Mouse (Mus musculus) neutrophil, adult 59 days (primary cell): ENCODE measurements around the gene Anapc15-ps. TPM values are rescaled to one million over a fixed set of nuclear protein-coding genes. Genes with fewer than 3 reads are reported as not detected.

Experiments used
- total RNA-seq, 2 experiments: library from RNA; stranded (reverse); gene quantifications; 1 replicate in 1 of 2; 2 replicates in 1 of 2; pipeline ENCODE4 v1.2.4; 2023

Anapc15-ps gene
- total RNA-seq: not detected

DNA sequence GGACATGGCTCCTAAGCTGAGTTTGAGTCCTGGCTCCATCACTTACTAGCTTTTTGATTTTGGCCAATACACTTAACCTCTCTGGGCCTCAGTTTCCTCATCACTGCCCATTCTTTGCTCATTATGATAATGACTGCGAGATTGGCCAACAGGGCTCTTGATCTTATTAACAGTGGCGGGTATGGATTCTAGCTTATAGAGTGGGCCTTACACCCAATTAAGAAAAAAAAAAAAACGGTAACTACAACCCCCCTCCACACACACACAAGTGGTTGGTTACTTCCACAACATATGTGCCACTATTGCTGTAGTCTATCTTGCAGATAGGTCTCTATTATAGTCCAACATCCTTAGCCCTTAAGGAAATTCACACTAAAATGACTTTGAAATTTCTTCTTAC is at the start of gene Anapc15-ps:
Gene Anapc15-ps (minus strand): TSS at position 101 of the 400 bp plus-strand sequence.

Other genes with a start within 250 kb of the Anapc15-ps start
- gene Mrpl42, start 171.5 kb downstream of the Anapc15-ps start, total RNA-seq: 10 to 100 TPM; 23.1 to 35.9 TPM
- gene Ube2n, start 158.3 kb downstream of the Anapc15-ps start, total RNA-seq: 10 to 100 TPM; 74.8 to 78.7 TPM
- 100 to 1,000 TPM; 215 to 240 TPM for gene Nudt4, start 109.3 kb downstream of the Anapc15-ps start, total RNA-seq
- gene Gm33543, start 169.5 kb upstream of the Anapc15-ps start, total RNA-seq: under 1 TPM; 0.33 to 0.44 TPM